Mouse (Mus musculus): Measurements from ENCODE around the gene Myzap. TPM values are rescaled to one million over a fixed set of nuclear protein-coding genes. Genes with fewer than 3 reads are reported as not detected.
A peak's percentile ranks its signal among the peaks of the same experiment; 100 is the strongest.

The Myzap gene
- total RNA-seq, 4 experiments from 2014 or later, result 1.4 to 2.0 (median 1.4) TPM

DNA sequence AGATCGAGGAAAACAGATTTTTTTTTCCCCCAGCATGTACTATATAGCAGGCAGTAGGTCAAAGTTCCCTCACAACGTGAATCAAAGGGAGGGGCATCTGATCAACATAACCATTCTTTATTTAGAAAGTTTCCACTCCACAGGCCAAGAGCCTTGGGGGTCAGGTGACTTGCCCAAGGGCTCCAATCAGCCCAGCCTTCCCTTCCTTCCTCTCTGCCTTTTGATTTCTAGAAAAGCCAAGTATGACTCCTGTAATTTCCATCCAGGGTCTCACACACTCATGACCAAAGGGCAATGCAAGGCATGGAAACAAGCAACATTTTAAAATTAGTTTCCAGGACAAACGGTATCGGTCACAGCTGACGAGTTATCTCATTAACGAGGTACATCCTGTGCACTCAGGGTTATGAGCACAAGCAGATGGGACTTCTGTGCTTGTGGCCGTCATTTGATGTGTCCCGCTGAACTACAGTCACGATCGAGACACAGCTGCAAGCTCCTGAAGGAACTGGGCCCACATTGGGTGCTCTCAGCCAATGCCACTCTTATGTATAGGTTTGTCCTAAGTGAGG is 44.4 kb downstream of the Myzap start:
- DNase-seq (ENCODE audit: low spot score in 2 of 2), result no peak

DNA sequence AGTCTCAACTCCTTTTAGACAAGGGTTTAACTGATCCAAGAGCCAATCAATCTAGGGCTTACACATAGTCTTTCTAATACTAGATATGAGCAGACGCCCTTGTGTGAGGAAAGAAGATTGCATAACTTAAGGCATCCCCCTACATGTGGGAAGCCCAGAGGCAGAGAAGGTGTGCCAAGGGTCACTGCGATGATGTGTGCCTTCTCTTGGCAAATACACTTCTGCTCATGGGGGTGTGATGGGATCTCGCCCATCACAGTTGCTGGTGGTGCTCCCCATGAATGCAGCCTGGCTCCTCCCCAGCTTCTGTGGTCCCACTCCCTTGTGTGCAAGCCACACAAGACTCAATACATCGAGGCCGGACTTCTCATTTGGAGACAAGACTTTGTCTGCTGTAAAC is 47.3 kb downstream of the Myzap start:
- no peak for DNase-seq (ENCODE audit: low spot score in 2 of 2)

DNA sequence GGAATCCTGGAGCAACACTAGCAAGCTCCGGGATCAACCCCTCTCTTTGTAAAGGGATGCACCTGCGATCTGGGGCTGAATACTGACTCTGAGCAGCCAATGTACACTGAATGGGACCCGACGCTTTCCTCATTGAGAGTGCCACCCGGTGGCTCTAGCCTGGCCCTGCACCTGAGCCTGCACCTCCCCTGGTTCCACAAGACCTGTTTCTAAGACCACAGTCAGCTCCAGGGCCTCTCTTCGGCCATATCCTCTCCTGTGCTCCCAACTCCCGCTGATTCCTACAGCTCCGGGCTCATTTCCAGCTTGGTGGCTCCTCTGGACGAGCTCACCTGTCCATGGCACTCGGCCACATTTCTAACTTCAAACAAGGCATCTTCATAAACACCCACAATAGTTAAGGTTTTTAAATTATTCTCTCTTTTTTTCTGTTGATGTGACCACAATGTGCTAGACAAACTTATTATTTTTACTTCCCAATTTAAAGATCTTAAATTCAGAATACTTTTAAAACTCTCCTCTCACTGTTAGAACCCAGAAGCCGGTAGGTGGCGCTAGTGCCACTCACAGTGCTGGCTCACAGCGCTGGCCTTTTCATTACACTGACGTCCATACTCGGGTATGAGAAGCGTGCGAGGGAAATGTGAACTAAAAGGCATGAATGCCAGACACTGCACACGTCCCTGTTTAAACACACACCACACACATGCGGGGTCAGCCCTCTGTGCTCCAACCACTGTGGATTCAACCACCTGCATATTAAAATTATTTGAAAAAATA is 48.5 kb downstream of the Myzap start:
- peak; percentile 27 to 33 for DNase-seq (ENCODE audit: low spot score in 2 of 2)

DNA sequence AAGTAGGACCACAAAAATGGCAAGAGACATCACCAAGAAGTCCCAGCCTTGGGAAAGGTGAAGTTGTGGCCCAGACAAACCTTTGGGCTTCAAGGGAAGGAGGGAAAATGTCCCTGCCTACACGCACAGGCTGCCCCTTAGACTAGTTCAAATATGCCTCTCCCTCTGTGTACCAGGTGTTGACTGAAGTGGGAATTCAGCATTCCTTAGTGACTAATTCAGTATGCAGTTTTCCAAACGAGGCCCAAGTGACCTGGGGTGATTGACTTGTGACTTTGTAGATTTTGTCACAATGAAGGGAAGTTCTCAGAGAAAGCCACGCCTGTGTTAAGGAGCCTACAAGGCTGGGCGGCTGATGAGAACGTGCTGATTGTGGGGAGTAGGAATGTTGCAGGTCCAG is 49.9 kb downstream of the Myzap start:
- DNase-seq (ENCODE audit: low spot score in 2 of 2), result no peak

DNA sequence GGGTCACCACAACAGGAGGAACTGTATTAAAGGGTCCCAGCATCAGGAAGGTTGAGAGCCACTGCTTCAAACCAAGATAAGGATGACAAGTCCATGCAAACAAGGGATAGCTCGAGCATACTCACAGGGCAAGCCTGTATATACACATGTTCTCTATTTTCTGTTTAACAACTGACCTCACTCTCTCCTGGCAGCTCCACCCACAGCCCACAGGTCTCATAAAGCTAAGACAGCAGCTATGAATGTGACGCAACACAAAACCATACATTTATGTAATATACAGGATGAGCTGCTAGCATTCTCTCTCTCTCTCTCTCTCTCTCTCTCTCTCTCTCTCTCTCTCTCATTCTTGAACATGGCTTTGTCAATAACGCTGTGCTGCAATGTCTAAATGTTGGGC is 51.4 kb downstream of the Myzap start:
- DNase-seq (ENCODE audit: low spot score in 2 of 2), result no peak

DNA sequence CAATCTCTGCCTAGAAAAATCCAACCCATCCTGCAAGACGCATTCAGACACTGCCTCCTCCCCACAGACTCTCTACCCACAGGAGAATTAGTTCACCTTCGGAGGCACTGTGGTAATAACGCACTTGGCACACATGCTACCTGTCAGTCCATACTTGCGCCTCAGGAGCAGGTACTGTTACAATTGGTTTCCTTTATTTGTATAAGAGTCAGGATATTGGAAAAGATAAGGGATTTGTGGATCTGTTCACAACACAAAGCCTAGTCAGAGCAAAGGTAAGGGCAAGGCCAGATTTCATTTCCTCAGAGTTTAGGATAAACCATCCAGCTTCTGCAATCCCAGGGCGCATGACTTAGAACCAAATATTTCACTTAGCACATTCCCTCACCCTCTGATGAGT is 56.4 kb downstream of the Myzap start:
- no peak for DNase-seq (ENCODE audit: low spot score in 2 of 2)

DNA sequence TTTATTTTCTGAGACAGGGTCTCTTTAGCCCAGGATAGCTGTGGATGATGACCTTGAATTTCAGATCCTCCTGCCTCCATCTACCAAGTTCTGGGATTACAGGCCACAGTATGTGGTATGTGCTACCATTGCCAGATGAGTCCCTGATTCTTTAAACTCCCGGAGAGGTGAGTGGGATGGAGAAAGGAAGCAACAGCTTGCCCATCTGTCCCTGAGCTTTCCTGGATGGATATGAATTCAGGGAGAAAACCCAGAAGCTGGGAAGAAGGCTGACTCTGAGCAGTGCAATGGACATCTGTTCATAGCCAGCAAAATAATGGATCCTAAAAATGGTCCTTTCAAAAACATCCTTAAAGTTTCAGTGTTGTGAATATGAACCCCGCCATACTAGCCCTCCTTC is 57.1 kb downstream of the Myzap start:
- DNase-seq (ENCODE audit: low spot score in 2 of 2), result peak in 1 of 2 experiments; percentile 32

DNA sequence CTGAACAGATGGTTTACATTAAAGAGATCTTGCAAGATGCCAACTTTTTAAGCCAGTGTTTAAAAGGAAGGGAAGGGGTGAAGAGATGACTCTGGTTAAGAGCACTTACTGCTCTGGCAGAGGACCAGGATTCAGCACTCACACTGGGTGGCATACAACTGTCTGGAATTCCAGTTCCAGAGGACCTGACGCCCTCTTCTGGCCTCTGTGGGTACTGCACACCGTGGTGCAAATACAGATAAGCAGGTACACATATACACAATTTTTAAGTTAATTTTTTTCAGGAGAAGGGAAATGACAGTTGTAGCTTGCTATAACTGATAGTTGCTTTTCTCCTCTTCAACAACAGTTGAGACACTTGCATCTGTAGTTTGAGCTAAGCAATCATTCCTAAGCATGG is 62.2 kb downstream of the Myzap start:
- DNase-seq (ENCODE audit: low spot score in 2 of 2), result no peak

DNA sequence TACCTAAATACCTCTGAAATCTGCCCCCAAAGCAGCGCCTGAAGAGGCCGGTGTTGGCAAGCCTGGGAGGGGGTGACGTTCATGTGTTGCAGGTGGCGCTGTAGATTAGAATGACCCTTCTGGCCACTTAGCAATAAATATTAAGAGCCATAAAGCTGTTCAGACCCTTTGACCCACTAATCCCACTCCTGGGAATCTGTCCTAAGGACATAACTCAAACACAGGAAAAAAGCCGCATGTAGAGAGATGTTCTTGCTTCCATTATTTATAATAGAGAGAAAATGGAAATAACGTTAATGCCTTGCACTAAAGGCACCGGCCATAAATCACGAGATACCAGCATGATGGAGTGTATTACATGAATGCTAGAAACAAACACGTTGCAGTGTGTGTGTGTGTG is 64.7 kb downstream of the Myzap start:
- no peak for DNase-seq (ENCODE audit: low spot score in 2 of 2)

DNA sequence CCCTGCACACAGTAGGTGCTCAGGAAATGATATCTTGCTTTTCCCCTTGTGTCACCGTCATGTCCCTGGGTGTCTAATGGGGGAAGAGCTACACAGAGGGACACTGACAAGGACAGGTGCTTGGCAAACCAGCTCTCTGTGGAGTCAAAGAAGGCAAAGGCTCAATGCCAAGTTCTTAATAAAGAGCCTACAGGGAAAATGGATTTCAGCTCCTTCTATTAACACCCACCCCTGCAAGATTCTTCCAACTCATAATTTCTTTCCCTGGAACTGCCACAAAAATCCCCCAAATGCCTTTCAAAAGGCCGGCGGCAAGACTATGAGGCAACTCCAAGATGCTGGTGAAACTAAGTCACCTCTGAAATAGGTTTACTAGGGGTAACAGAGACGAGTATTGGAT is 68.3 kb downstream of the Myzap start:
- DNase-seq (ENCODE audit: low spot score in 2 of 2), result no peak

DNA sequence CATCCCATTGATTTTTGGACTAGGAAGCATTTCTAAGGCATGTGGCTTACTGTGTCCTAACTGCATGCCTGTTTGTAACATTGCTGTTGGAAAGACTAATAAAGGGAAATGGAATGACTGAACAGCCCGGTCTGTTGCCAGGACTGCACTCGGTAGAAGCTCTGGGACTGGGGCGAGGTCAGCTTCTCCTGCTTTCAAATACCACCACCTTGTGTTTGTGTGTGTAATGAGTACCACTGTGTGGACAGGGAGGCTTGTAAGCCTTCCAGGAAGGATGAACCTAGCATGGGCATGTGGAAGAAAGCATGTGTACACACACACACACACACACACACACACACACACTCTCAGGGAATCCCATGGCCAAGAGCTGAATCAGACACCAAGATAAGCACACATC is 72.3 kb downstream of the Myzap start:
- DNase-seq (ENCODE audit: low spot score in 2 of 2), result no peak

DNA sequence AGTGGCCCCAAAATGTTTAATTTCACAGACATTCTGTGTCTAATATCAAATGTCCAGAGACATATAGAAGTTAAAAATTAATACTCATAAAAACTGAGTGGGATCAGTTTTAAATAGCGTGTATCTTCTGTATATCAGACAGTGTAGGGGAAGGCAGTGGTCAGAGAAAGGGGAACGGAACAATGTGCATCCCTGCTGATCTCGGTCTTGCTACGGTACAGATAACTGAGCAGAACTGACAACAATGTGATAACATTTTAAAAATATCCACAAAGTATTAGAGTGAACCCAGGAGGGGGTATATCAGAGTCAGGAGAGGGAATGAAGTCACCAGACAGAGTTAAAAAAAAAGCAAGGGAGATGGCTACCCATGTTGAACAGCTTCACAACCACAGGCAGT is 74.7 kb downstream of the Myzap start:
- DNase-seq (ENCODE audit: low spot score in 2 of 2), result no peak

DNA sequence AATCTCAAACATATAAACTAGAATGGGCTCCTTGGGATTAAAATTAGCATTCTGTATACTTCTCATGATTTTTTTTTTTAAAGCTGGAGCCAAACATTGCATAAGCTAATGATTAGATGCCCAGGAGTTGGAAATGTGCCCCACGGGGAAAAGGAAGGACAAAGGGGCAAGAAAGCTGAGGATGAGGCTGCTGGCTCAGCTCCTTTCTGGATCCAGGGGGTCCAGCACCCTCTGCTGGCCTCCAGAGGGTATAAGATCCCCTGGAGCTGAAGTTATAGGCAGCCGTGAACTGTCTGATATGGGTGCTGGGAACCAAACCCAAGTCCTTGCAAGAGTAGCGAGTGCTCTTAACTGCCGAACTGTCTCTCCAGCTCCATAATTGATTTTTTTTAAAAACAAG is 76.3 kb downstream of the Myzap start:
- no peak for DNase-seq (ENCODE audit: low spot score in 2 of 2)

DNA sequence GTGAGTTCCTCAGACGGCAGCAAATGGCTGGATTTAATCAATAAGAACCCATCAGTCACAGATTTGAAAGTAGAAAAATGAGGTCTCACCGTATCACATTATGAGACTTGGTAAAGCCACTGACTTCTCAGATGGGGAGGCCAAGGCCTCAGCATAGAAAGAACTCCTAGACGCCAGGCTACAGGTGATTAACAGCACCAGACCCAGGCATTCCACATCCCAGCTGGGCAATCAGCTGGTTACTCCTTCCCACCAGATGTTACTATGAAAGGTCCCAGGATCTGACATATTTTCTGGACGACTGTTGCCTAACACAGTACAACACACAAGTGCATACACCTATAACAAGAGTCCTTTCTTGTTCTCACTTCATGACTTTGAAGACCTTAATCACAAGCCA is 78.6 kb downstream of the Myzap start:
- DNase-seq (ENCODE audit: low spot score in 2 of 2), result no peak

DNA sequence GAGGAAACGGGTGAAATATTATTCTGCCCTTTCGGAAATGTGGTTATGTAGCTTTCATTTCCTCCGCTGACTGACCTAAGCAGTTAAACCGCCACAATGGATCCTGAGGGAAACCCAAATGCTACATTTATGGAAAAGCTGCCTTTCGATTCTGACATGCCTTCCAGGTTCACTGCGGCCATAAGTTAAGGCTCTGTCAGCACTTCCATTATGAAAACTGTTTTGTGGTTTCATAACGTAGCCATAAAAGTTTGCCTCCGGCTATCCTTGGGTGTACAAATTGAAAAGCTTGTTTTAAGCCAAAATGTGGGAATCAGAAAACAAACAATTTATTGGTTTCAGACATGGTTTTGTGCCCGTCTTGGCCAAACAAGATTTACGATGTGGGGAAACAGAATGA is 79.3 kb downstream of the Myzap start:
- no peak for DNase-seq (ENCODE audit: low spot score in 2 of 2)

DNA sequence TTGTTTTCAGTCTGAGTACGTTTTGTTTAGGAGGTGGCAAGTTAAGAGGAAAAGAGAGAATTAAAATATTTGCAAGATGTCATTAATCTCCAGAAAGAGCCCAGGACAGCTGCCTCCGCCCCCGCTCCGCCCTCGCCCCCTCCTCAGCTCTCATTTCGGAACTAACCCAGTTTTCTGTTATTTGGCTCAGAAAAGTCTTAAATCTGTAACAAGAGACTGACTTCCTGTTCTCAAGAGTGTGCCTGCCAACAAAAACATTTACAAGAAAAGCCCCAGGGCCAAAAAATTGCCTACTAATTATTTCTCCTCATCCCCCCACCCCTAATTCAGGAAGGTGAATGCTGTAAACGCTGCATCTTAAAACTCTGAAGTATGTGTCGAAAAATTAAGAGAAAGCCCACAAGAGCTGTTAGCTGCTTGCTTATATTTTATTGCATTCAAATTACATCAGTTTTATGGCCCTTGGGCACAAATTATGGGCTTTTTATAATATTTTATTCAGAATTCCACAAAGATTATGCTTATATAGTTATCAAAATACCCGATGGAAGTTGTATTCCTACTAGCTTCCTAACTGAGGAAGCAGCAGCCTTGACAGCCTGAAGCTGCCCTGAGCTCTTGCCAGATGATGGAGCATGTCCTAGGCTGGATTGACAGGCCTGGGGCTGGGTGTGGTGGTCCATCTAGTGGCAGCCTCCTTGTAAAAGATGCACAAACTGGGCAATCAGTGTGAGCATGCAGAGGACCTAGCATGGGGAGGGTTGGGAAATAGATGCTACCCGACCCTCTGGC is 93.6 kb downstream of the Myzap start:
- no peak for DNase-seq (ENCODE audit: low spot score in 2 of 2)

DNA sequence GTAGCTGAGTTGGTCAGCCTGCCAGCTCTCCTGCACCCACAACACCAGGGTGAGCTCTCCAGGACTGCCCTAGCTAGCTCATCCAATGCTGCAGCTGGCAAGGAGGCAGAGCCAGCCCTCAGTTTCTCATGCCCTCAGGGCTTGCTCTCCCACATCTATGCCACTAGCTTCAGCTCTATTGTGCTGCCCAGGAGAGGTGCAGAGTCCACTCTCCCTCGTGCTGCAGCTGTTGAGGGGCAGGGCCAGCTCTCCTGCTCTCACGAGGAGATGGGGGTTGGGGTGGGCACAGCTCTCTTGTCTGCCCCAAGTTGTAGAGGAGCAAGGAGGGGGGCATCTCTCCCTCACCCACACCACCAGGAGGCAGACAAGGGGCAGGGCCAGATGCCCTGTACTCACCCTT is 95.5 kb downstream of the Myzap start:
- DNase-seq (ENCODE audit: low spot score in 2 of 2), result no peak

DNA sequence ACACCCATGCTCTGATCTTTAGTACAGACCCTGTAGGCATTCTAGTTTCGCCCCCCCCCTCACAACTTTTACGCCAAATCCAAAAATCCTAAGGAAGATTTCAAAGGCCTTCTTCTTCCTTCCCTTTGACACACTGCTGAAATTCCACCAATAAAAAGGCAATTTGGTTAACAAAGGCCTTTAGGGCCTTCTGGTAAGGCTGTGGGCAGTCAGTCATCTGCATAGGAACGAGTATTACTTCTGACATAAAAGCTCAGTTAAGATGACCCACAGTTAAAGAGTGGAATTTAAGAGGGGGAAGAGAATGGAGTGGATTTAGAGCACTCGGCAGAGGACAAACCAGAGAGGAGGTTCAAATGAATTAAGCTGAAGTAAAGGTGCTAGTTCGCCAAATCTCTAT is 98.4 kb downstream of the Myzap start:
- no peak for DNase-seq (ENCODE audit: low spot score in 2 of 2)

DNA sequence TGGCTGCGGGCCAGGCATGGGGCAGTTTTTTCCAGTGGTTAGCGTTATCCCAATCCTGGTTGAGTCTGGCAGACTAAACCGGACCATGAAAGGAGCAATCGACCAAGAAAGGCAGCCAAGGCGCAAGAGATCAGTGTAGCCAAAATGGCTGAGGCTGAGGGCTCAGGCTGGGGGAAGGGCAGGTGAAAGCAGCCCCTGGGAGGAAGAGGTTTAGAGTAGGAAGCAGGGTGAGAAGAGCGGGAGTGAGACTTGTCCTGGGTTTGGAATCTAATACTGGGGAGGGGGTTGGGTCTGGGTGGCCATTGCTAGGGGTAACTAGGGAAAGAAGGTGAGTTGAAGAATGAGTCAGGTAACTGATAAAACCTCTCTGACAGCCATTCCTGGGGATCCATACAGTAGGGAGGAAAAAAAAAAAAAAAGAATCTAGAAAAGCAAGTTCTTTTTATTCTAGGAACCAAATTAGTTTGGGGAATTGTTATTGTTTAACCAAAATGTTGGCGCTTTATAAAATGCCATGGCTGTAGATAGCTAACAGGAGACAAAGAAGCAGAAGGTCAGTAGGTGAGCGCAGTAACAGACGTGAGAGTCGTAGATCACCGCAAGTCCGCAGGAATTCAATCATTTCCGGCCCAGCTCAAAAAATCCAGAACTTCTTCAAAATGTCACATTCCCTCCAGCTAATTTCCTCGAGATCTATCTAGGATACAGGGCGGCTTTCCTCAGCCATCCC is 99.7 kb downstream of the Myzap start:
- DNase-seq (ENCODE audit: low spot score in 2 of 2), result no peak

DNA sequence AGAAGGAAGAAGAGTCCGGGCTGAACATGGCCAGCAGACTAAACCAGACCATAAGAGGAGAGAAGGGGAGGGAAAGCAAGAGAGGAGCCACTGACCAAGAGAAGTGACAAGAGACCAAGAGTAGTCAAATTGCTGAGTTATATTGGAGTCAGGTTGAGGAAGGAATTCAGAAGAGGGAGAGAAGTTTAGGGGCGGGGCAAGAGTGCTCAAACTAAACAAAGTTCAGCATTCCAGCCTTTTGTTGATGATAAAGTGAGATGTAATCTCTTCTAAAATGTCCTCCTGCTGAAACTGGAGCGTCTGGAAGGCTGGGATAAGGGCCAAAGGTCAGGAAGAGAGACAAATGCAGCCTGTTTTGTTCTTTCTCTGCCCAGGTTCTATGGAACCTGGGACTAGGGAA is 102.1 kb downstream of the Myzap start:
- no peak for DNase-seq (ENCODE audit: low spot score in 2 of 2)

DNA sequence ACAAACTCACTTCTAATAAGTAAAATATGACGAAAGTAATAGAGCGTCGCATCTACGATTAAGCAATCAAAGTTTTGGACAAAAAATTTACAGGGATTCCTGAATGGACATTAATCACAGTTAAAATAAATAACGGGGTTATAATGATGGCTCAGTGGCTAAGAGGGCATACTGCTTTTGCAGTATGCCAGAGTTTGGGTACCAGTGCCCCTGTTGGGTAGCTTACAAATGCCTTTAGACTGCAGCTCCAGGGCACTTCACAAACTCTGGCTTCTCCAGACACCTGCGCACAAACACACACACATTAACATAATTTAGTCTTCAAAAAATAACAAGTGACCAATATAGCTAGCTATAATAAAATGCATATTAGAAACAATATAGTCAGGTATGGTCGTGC is 106.0 kb downstream of the Myzap start:
- no peak for DNase-seq (ENCODE audit: low spot score in 2 of 2)

DNA sequence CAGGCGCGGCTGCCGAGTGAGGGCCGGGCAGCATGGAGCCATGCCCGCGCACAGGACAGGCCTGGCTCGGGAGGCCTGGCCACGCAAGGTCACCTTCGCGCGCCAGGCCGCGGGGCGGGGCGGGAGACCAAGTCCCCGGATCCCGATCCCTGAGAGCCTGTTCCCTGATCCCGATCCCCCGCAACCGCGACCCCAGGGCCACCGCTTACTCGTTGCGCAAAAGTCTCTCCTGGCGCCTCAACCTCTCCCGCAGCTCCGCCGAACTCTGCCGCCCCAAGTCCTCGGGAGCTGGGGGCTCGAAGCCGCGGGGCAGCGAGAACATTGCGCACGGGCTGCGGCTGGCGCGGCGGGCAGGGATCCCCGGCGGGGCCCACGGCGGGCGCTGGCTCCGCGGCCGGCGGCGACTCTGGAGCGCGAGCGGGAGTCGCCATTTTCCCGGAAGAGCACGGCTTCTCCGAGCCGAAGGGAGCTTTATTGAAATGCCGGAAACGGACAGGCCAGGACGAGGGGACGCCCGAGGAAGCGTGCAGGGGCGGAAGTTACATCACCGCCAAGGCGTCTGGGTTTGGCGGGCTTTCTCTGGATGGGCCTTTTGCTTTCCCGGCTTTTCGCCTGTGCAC is 106.6 kb downstream of the Myzap start, which contains the start of gene Polr2m:
Gene Polr2m, minus strand, starts transcription at position 461 of the 620 bp plus-strand sequence.
- peak; percentile 87 for DNase-seq (ENCODE audit: low spot score in 2 of 2)
